Comparison of ENCODE assay signal across 15 mouse cellular contexts in the genomic region with DNA sequence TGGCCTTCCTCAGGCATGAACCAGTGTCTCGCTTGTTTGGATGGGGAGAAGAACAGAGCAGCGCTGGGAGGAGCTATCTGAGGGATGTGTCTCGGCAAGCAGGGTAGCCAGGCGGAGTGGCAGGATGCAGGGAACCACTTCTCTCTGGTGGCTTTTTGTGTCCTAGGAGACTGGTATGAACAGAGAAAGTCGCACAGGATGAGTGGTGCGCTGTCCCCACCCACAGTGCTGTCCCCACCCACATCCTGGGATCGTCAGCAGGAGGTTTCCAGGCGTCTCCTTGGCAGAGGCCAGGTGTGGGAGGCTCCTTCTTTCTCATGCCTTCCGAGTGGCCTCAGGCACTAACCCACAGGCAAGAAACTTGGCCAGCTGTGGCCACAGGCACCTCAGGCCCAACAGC. TPM values are rescaled to one million over a fixed set of nuclear protein-coding genes. Genes with fewer than 3 reads are reported as not detected.
DNase-seq lines count a peak whose midpoint lies in the region; ATAC-seq and TF ChIP-seq lines count a peak whose summit lies in the region.
"Had no signal": no experiment of that assay in that cellular context is flagged by ENCODE, and none has a peak within 500 bp of the region (broad histone marks: within the 10 kb centered on the region; RNA-seq: fewer than 3 reads in every experiment).

No protein-coding gene starts in this region.

- no peak overlapping the region for H3K27ac ChIP-seq in heart, embryonic 12.5 days (ENCODE audit: poor library complexity, severe bottlenecking)
- H3K27ac ChIP-seq in liver, postnatal 0 days (ENCODE audit: low read depth): no peak overlapping the region
- H3K27ac ChIP-seq in ES-Bruce4 (ENCODE audit: insufficient read depth, low read length): peak overlapping the region; percentile 59

- intact Hi-C loops in heart, postnatal 10 days (cut with DNase I): no loop called here

- H3ac ChIP-seq in myocyte (ENCODE audit: control insufficient read depth, insufficient read length): no peak overlapping the region

- ATAC-seq in heart, embryonic 12.5 days (ENCODE audit: insufficient number of reproducible peaks, low FRiP score): peak; percentile 13; the same call in 1 of the 2 replicates
- 0 out of 2 replicates have a peak, but pooled peaks have one; percentile 10 for ATAC-seq in liver, postnatal 0 days
- ATAC-seq: forebrain, embryonic 14.5 days had no signal

- 42% methylated on average over 9 of the region's 9 CpGs for WGBS in heart, embryonic 12.5 days
- 69% methylated on average over 9 of the region's 9 CpGs for WGBS in liver, postnatal 0 days (ENCODE audit: insufficient replicate concordance)

- H3K36me3 ChIP-seq in heart, embryonic 12.5 days: peaks cover 43% of the 10 kb centered on the region
- peaks cover 22% of the 10 kb centered on the region for H3K36me3 ChIP-seq in liver, postnatal 0 days (replicated peaks; ENCODE audit: insufficient read depth, low read length)
- H3K36me3 ChIP-seq in ES-Bruce4 (ENCODE audit: control insufficient read depth, insufficient read depth, low read length, poor library complexity, severe bottlenecking) (no peaks in the 10 kb centered on the region), myocyte (ENCODE audit: control insufficient read depth, insufficient read depth) (peaks cover 4% of the 10 kb centered on the region)

- H3K79me2 ChIP-seq in myocyte (ENCODE audit: control insufficient read depth, insufficient read depth): no peaks in the 10 kb centered on the region

- no peak for DNase-seq in heart, postnatal 10 days
- no peak for DNase-seq in liver, postnatal 0 days
- no peak for DNase-seq in liver
- no peak for DNase-seq in gastrocnemius, postnatal 10 days
- no peak for DNase-seq in natural killer cell, adult 2 months (ENCODE audit: low spot score in 2 of 2)
- DNase-seq: cerebellum, adult 9-10 months; kidney, postnatal 14 days had no signal

- peaks cover 19% of the 10 kb centered on the region for H3K4me1 ChIP-seq in heart, embryonic 12.5 days (replicated peaks)
- H3K4me1 ChIP-seq in liver, postnatal 0 days (ENCODE audit: insufficient read depth): no peaks in the 10 kb centered on the region
- H3K4me1 ChIP-seq in ES-Bruce4 (ENCODE audit: control insufficient read depth, insufficient read depth, low read length): peaks cover 4% of the 10 kb centered on the region

- H3K9me3 ChIP-seq in heart, embryonic 12.5 days (replicated peaks): 0 out of 2 replicates have a peak, but pooled peaks cover 3% of the 10 kb centered on the region
- no peaks in the 10 kb centered on the region for H3K9me3 ChIP-seq in liver, postnatal 0 days (ENCODE audit: low read length)
- H3K9me3 ChIP-seq in ES-Bruce4 (replicated peaks; ENCODE audit: control insufficient read depth, insufficient read depth, low read length, poor library complexity, severe bottlenecking): no peaks in the 10 kb centered on the region

- no peak for TF ChIP-seq CTCF in liver, postnatal 0 days (IDR thresholded peaks at IDR 0.05; ENCODE audit: low read depth)
- TF ChIP-seq CTCF in ES-Bruce4 (IDR thresholded peaks at IDR 0.05; ENCODE audit: low read depth, low read length): no peak

- no peak for TF ChIP-seq POLR2A in ES-Bruce4 (IDR thresholded peaks at IDR 0.05; ENCODE audit: insufficient read depth, low read length)
- TF ChIP-seq POLR2A in myocyte (IDR thresholded peaks at IDR 0.05; ENCODE audit: insufficient read length, low read depth): no peak

- no peak for TF ChIP-seq EP300 in liver, postnatal 0 days (IDR thresholded peaks at IDR 0.05; ENCODE audit: low read depth)
- no peak for TF ChIP-seq EP300 in ES-Bruce4 (IDR thresholded peaks at IDR 0.05; ENCODE audit: insufficient read depth, low read depth, low read length)

- H3K4me3 ChIP-seq in heart, embryonic 12.5 days: no peak overlapping the region
- H3K4me3 ChIP-seq in liver, postnatal 0 days (ENCODE audit: low read depth, low read length): no peak overlapping the region
- H3K4me3 ChIP-seq in ES-Bruce4 (ENCODE audit: low read depth, low read length) (no peak overlapping the region), myocyte (no peak overlapping the region)

- no peak overlapping the region for H3K4me2 ChIP-seq in heart, embryonic 12.5 days
- no peak overlapping the region for H3K4me2 ChIP-seq in liver, postnatal 0 days (ENCODE audit: low read depth, low read length)
- H3K4me2 ChIP-seq in myocyte (ENCODE audit: low read depth): no peak overlapping the region
- H3K4me2 ChIP-seq: liver, embryonic 11.5 days had no signal

- H3K9ac ChIP-seq in heart, embryonic 12.5 days: no peak overlapping the region
- no peak overlapping the region for H3K9ac ChIP-seq in liver, postnatal 0 days (replicated peaks)
- H3K9ac ChIP-seq in ES-Bruce4 (ENCODE audit: low read depth, poor library complexity, severe bottlenecking): no peak overlapping the region

- H3K27me3 ChIP-seq in heart, embryonic 12.5 days (replicated peaks): peaks cover 37% of the 10 kb centered on the region
- H3K27me3 ChIP-seq in liver, postnatal 0 days (ENCODE audit: insufficient read depth, low read length): no peaks in the 10 kb centered on the region
- no peaks in the 10 kb centered on the region for H3K27me3 ChIP-seq in ES-Bruce4 (ENCODE audit: control insufficient read depth, insufficient read depth, low read length, poor library complexity, severe bottlenecking)
- no peaks in the 10 kb centered on the region for H3K27me3 ChIP-seq in myocyte (ENCODE audit: control insufficient read depth, insufficient read depth, insufficient read length)

TF ChIP-seq in myocyte, 11 proteins besides CTCF, POLR2A, EP300 and RAD21:
- TF ChIP-seq POLR2AphosphoS2 (IDR thresholded peaks at IDR 0.05; ENCODE audit: insufficient read length, low read depth) (peak; percentile 34), REST (IDR thresholded peaks at IDR 0.05; ENCODE audit: insufficient read depth, insufficient read length) (no peak)

RNA-seq across cellular contexts. Expression of a gene that starts 2.2 kb away (rescaled TPM):
- polyA plus RNA-seq in heart, embryonic 12.5 days (2016; fragmentation: Nextera tagmentation; extraction: Ambion mirVana): 0.90 and 1.00 TPM in 2 replicates
- not detected for total RNA-seq in heart, postnatal 10 days (2021)
- 0.20 and 0.25 TPM in 2 replicates for polyA plus RNA-seq in liver, postnatal 0 days (2015; fragmentation: Nextera tagmentation; extraction: Ambion mirVana)
- not detected in 2 replicates for polyA plus RNA-seq in ES-Bruce4 (2011; ENCODE audit: insufficient read depth, insufficient read length, low read depth, missing spikeins)
- 1.0 TPM for polyA plus RNA-seq in myocyte (2012; fragmentation: generic; extraction: Trizol)
- not detected for total RNA-seq in gastrocnemius, postnatal 10 days (2021)
- total RNA-seq: gastrocnemius, adult 8-10 months; megakaryocyte progenitor cell, adult 5-6 weeks had no signal
- polyA plus RNA-seq: forebrain, embryonic 14.5 days; heart, embryonic 14.5 days had no signal
